Mouse (Mus musculus): ENCODE results near the gene Fam204a.

The Fam204a gene

GRCm38 (mm10) chr19:60225899-60226844, at the start of gene Fam204a:
Gene Fam204a, minus strand, starts transcription at chr19:60226701.
- peak; percentile 94 for DNase-seq

- no peak for DNase-seq
Observed at GRCm38 (mm10) chr19:60265789-60266188, 39.3 kb upstream of the Fam204a start.

GRCm38 (mm10) chr19:60260689-60261088, 34.2 kb upstream of the Fam204a start:
- no peak for DNase-seq

GRCm38 (mm10) chr19:60252021-60252420, 25.5 kb upstream of the Fam204a start:
- DNase-seq: no peak

- DNase-seq: peak; percentile 3
Observed at GRCm38 (mm10) chr19:60251197-60251596, 24.7 kb upstream of the Fam204a start.

- DNase-seq: no peak
Observed at GRCm38 (mm10) chr19:60245250-60245649, 18.7 kb upstream of the Fam204a start.

GRCm38 (mm10) chr19:60242620-60243019, 16.1 kb upstream of the Fam204a start:
- no peak for DNase-seq

- DNase-seq: no peak
Observed at GRCm38 (mm10) chr19:60241916-60242602, 15.6 kb upstream of the Fam204a start.

- no peak for DNase-seq
Observed at GRCm38 (mm10) chr19:60231542-60231941, 5.0 kb upstream of the Fam204a start.

GRCm38 (mm10) chr19:60226845-60227235, 339 bp upstream of the Fam204a start:
- DNase-seq: no peak

GRCm38 (mm10) chr19:60219395-60219794, 7.1 kb downstream of the Fam204a start:
- DNase-seq: no peak

- DNase-seq: no peak
Observed at GRCm38 (mm10) chr19:60217985-60218384, 8.5 kb downstream of the Fam204a start.

- DNase-seq: no peak
Observed at GRCm38 (mm10) chr19:60208173-60208572, 18.3 kb downstream of the Fam204a start.

GRCm38 (mm10) chr19:60204176-60204575, 22.3 kb downstream of the Fam204a start:
- no peak for DNase-seq

- DNase-seq: no peak
Observed at GRCm38 (mm10) chr19:60200294-60200693, 26.2 kb downstream of the Fam204a start.

GRCm38 (mm10) chr19:60199152-60199551, 27.3 kb downstream of the Fam204a start:
- DNase-seq: no peak

- DNase-seq: no peak
Observed at GRCm38 (mm10) chr19:60192790-60193189, 33.7 kb downstream of the Fam204a start.

- no peak for DNase-seq
Observed at GRCm38 (mm10) chr19:60189206-60189605, 37.3 kb downstream of the Fam204a start.

- DNase-seq: no peak
Observed at GRCm38 (mm10) chr19:60182901-60183300, 43.6 kb downstream of the Fam204a start.

GRCm38 (mm10) chr19:60182171-60182570, 44.3 kb downstream of the Fam204a start:
- DNase-seq: no peak

- peak; percentile 13 for DNase-seq
Observed at GRCm38 (mm10) chr19:60178771-60179563, 47.5 kb downstream of the Fam204a start.

- DNase-seq: no peak
Observed at GRCm38 (mm10) chr19:60165417-60165816, 61.1 kb downstream of the Fam204a start.

All from right cerebral cortex, postnatal 4 days (tissue).